Mouse (Mus musculus): ENCODE measurements around the gene Prl8a9.

Prl8a9 gene

GRCm38 (mm10) chr13:27564506-27564905, at the start of gene Prl8a9:
Prl8a9 (minus strand) TSS chr13:27564606.
- no peak for DNase-seq (ENCODE audit: low spot score in 2 of 2)

- DNase-seq (ENCODE audit: low spot score in 2 of 2) = no peak
Measured at GRCm38 (mm10) chr13:27610482-27610881, 46.1 kb upstream of the Prl8a9 start, which contains the start of gene Prl7b1. Prl7b1 (minus strand) TSS chr13:27610582.

DNA sequence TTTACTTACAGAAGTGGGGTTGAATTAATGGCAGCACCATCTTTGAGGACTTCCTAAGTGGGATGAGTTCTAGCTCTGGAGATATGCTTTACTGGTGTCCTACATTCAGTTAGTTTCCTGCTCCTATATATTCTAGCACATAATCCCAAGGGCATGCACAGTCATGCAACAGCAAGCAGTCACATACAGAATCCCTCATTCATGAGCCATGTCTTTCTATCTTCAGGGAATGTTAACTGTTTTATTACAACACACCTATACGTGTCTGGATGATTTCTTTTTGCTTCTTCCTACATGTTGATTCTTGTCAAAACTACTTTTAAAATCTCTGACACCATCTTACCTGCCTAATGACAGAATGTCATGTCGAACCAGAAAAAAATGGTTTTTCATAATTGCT, 17.7 kb upstream of the Prl8a9 start, which contains the start of gene Prl8a1:
Gene Prl8a1 (minus strand): TSS at position 101 of the 400 bp plus-strand sequence.
- no peak for DNase-seq (ENCODE audit: low spot score in 2 of 2)

DNA sequence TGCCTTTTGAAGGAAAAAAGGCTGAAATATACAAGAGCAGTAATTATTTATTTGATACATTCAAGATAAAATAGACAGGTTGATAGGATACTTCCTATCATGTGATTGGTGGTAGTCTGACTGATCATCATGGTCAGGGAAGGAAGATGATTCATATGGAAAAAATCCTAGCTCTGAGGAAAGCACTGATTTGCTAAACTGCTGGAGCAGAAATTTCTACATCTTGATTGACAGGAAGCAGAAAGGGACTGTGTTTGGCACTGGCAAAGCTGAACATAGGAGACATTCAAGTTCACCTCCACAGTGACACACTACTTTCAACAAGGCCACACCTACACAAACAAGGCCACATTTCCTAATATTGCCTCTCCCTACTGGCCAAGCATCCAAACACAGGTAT, 11.1 kb downstream of the Prl8a9 start:
- DNase-seq (ENCODE audit: low spot score in 2 of 2) = no peak

DNA sequence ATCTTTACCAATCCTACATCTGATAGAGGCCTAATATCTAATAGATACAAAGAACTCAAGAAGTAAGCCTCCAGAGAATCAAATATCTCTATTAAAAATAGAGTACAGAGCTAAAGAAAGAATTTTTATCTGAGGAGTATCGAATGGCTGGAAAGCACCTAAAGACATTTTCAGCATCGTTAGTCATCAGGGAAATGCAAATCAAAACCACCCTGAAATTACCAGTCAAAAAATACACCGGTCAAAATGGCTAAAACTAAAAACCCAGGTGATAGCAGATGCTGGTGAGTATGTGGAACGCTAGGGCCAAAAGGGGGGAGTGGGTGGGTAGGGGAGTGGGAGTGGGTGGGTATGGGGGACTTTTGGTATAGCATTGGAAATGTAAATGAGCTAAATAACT, 41.2 kb downstream of the Prl8a9 start:
- DNase-seq (ENCODE audit: low spot score in 2 of 2) = no peak

DNA sequence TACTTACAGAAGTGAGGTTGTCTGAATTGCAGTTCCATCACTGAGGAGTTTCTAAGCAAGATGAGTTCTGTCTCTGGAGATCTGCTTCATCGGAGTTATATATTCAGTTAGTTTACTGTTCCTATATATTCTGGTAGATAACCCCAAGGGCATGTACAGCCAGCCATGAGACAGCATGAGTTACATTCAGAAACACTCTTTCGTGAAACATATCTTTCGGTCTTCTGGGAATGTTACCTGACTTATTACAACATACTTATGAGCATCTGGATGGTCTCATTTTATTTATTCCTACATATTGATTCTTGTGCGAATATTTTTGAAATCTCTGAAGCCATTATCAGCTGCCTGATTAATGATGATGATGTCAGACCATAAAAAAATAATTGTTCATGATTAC, 51.3 kb downstream of the Prl8a9 start, which contains the start of gene Prl8a8:
Gene Prl8a8 (minus strand): TSS at position 101 of the 400 bp plus-strand sequence.
- DNase-seq (ENCODE audit: low spot score in 2 of 2) = no peak

All from left cerebral cortex, adult 9 months (tissue).